ENCODE assay signal across 23 mouse cellular contexts in genomic region chr12:16817147-16817546, GRCm38 (mm10). TPM values are rescaled to one million over a fixed set of nuclear protein-coding genes. Genes with fewer than 3 reads are reported as not detected.
A peak's percentile ranks its signal among the peaks of the same experiment; 100 is the strongest.
DNase-seq lines count a peak whose midpoint lies in the region; ATAC-seq and TF ChIP-seq lines count a peak whose summit lies in the region.
"Had no signal": no experiment of that assay in that cellular context is flagged by ENCODE, and none has a peak within 500 bp of the region (broad histone marks: within the 10 kb centered on the region; RNA-seq: fewer than 3 reads in every experiment).

No protein-coding gene starts in this region.

- no peak for TF ChIP-seq CTCF in cerebellum, adult 2 months (IDR thresholded peaks at IDR 0.05; ENCODE audit: borderline replicate concordance, insufficient read depth, low read depth, low read length)
- no peak for TF ChIP-seq CTCF in heart, adult 2 months (IDR thresholded peaks at IDR 0.05)

- H3K9ac ChIP-seq in liver, embryonic 11.5 days (ENCODE audit: low read depth, low read length) = no peak overlapping the region
- no peak overlapping the region for H3K9ac ChIP-seq in liver, embryonic 13.5 days
- H3K9ac ChIP-seq in heart, adult 2 months (ENCODE audit: low read depth, low read length) = no peak overlapping the region
- H3K9ac ChIP-seq: embryonic facial prominence, embryonic 13.5 days; heart, embryonic 15.5 days; hindbrain, embryonic 15.5 days had no signal

- H3K9me3 ChIP-seq in liver, embryonic 11.5 days (ENCODE audit: control insufficient read depth, low read length) = no peaks in the 10 kb centered on the region
- H3K9me3 ChIP-seq in liver, embryonic 13.5 days (replicated peaks) = no peaks in the 10 kb centered on the region
- H3K9me3 ChIP-seq: embryonic facial prominence, embryonic 13.5 days; G1E; heart, embryonic 10.5 days; heart, embryonic 15.5 days; hindbrain, embryonic 15.5 days had no signal

- no peaks in the 10 kb centered on the region for H3K79me2 ChIP-seq in heart, adult 2 months (replicated peaks; ENCODE audit: control insufficient read depth, insufficient read depth, low read length)

- H3K4me3 ChIP-seq in cerebellum, adult 2 months (replicated peaks; ENCODE audit: insufficient read depth, low read depth, low read length) = no peak overlapping the region
- H3K4me3 ChIP-seq in liver, embryonic 11.5 days (ENCODE audit: low read depth, low read length) = no peak overlapping the region
- H3K4me3 ChIP-seq in liver, embryonic 13.5 days (replicated peaks) = no peak overlapping the region
- no peak overlapping the region for H3K4me3 ChIP-seq in heart, adult 2 months
- H3K4me3 ChIP-seq: embryonic facial prominence, embryonic 13.5 days; heart, embryonic 10.5 days; heart, embryonic 15.5 days; hindbrain, embryonic 15.5 days had no signal

- no peaks in the 10 kb centered on the region for H3K27me3 ChIP-seq in cerebellum, adult 2 months (ENCODE audit: control insufficient read depth, insufficient read depth, low read length)
- H3K27me3 ChIP-seq in liver, embryonic 11.5 days (replicated peaks; ENCODE audit: control insufficient read depth, insufficient read depth, low read length) = no peaks in the 10 kb centered on the region
- no peaks in the 10 kb centered on the region for H3K27me3 ChIP-seq in liver, embryonic 13.5 days
- no peaks in the 10 kb centered on the region for H3K27me3 ChIP-seq in heart, adult 2 months (ENCODE audit: control insufficient read depth, insufficient read depth, low read length)
- H3K27me3 ChIP-seq: embryonic facial prominence, embryonic 13.5 days; heart, embryonic 15.5 days; hindbrain, embryonic 15.5 days had no signal

- H3K36me3 ChIP-seq in liver, embryonic 11.5 days (ENCODE audit: control insufficient read depth, insufficient read depth, low read length) = peaks cover 33% of the 10 kb centered on the region
- H3K36me3 ChIP-seq in liver, embryonic 13.5 days = peaks cover 74% of the 10 kb centered on the region
- H3K36me3 ChIP-seq in heart, adult 2 months (ENCODE audit: control insufficient read depth, insufficient read depth, low read length) = peaks cover 4% of the 10 kb centered on the region

- no peak overlapping the region for H3K27ac ChIP-seq in cerebellum, adult 2 months (ENCODE audit: insufficient read depth, low read length)
- no peak overlapping the region for H3K27ac ChIP-seq in liver, embryonic 11.5 days (ENCODE audit: low read depth, low read length)
- no peak overlapping the region for H3K27ac ChIP-seq in liver, embryonic 13.5 days
- no peak overlapping the region for H3K27ac ChIP-seq in heart, adult 2 months
- H3K27ac ChIP-seq: embryonic facial prominence, embryonic 13.5 days; heart, embryonic 10.5 days; heart, embryonic 15.5 days; hindbrain, embryonic 15.5 days had no signal

- 88% methylated on average over 4 of the region's 4 CpGs for WGBS in cerebellum, adult 2 months
- WGBS in liver, embryonic 11.5 days = 73% methylated on average over 4 of the region's 4 CpGs
- 47% methylated on average over 4 of the region's 4 CpGs for WGBS in liver, embryonic 13.5 days (ENCODE audit: insufficient replicate concordance)
- 90% methylated on average over 4 of the region's 4 CpGs for WGBS in heart, adult 2 months

- 0 out of 2 replicates have a peak, but pooled peaks have one; percentile 47 for ATAC-seq in liver, embryonic 11.5 days (replicated peaks; ENCODE audit: low FRiP score)
- peak; percentile 65 for ATAC-seq in liver, embryonic 13.5 days (ENCODE audit: low read depth)
- peak; percentile 85 for ATAC-seq in megakaryocyte progenitor cell, adult 5-6 weeks (replicated peaks; ENCODE audit: poor library complexity)
- ATAC-seq: CD4-positive, CD25-positive, alpha-beta regulatory T cell, adult 4 months; forebrain, embryonic 14.5 days had no signal

- no peak overlapping the region for H3K4me2 ChIP-seq in liver, embryonic 11.5 days
- H3K4me2 ChIP-seq in liver, embryonic 13.5 days = no peak overlapping the region
- H3K4me2 ChIP-seq: embryonic facial prominence, embryonic 13.5 days; heart, embryonic 15.5 days; hindbrain, embryonic 15.5 days had no signal

- peaks cover 19% of the 10 kb centered on the region for H3K4me1 ChIP-seq in cerebellum, adult 2 months (ENCODE audit: control insufficient read depth, insufficient read depth, low read length)
- no peaks in the 10 kb centered on the region; the same call in 1 of the 2 replicates for H3K4me1 ChIP-seq in liver, embryonic 11.5 days (replicated peaks; ENCODE audit: control insufficient read depth, insufficient read depth, low read length)
- H3K4me1 ChIP-seq in liver, embryonic 13.5 days (replicated peaks) = peaks cover 20% of the 10 kb centered on the region
- peaks cover 2% of the 10 kb centered on the region; the same call in 1 of the 2 replicates for H3K4me1 ChIP-seq in heart, adult 2 months (ENCODE audit: control insufficient read depth, insufficient read depth, low read length)

- TF ChIP-seq EP300 in heart, adult 2 months (IDR thresholded peaks at IDR 0.05; ENCODE audit: insufficient read depth, low read depth, low read length) = no peak

- peak; percentile 1 for DNase-seq in cerebellum, adult 9-10 months
- no peak for DNase-seq in cerebellum, adult 2 months
- no peak for DNase-seq in liver, embryonic 11.5 days (ENCODE audit: low spot score)
- DNase-seq in liver = no peak
- no peak for DNase-seq in liver, embryonic 13.5 days
- DNase-seq in heart, adult 2 months = no peak
- DNase-seq in left cerebral cortex, postnatal 10 days (ENCODE audit: extremely low spot score in 1 of 2, low spot score in 2 of 2) = no peak
- DNase-seq: adrenal gland, postnatal 14 days; B cell, adult 2 months; cerebellum, adult 11-12 months; cerebellum, postnatal 14 days; gastrocnemius, postnatal 36 days; heart, adult 11 months; heart, postnatal 14 days had no signal

- intact Hi-C loops in heart, adult 2 months (cut with DNase I) = no loop called here
- intact Hi-C loops in left cerebral cortex, postnatal 10 days (cut with DNase I) = no loop called here

- no peak for TF ChIP-seq POLR2A in cerebellum, adult 2 months (IDR thresholded peaks at IDR 0.05; ENCODE audit: borderline replicate concordance, insufficient read depth, low read length)
- TF ChIP-seq POLR2A in heart, adult 2 months (IDR thresholded peaks at IDR 0.05; ENCODE audit: insufficient read depth, low read depth, low read length) = no peak

RNA-seq across cellular contexts. Expression of gene E2f6, which starts 6.4 kb away (rescaled TPM):
- polyA plus RNA-seq in cerebellum, adult 2 months (2012; rRNA removed) = 54.6 and 62.2 TPM in 2 replicates
- 42.7 and 49.0 TPM in 2 replicates for polyA plus RNA-seq in liver, embryonic 11.5 days (2014; fragmentation: Nextera tagmentation; extraction: Ambion mirVana)
- polyA plus RNA-seq in liver, embryonic 13.5 days (2015; fragmentation: Nextera tagmentation; extraction: Ambion mirVana) = 22.6 and 26.1 TPM in 2 replicates
- total RNA-seq in megakaryocyte progenitor cell, adult 5-6 weeks (2015) = 51.7 and 60.3 TPM in 2 replicates
- total RNA-seq in megakaryocyte progenitor cell, adult 5-6 weeks (2017) = 49.2 and 49.9 TPM in 2 replicates
- 10 to 100 TPM; 79.1 to 84.1 TPM for total RNA-seq in heart, adult 2 months (2021)
- 46.7 and 87.4 TPM in 2 replicates for polyA plus RNA-seq in heart, adult 2 months (2012; rRNA removed)
- 10 to 100 TPM; 22.0 to 22.8 TPM for total RNA-seq in left cerebral cortex, postnatal 10 days (2021)

RNA-seq across cellular contexts. Expression of gene Greb1, which starts 16.5 kb away (rescaled TPM):
- 1.1 and 1.4 TPM in 2 replicates for polyA plus RNA-seq in cerebellum, adult 2 months (2012; rRNA removed)
- polyA plus RNA-seq in liver, embryonic 11.5 days (2014; fragmentation: Nextera tagmentation; extraction: Ambion mirVana) = 4.3 and 5.5 TPM in 2 replicates
- polyA plus RNA-seq in liver, embryonic 13.5 days (2015; fragmentation: Nextera tagmentation; extraction: Ambion mirVana) = 0.61 and 0.68 TPM in 2 replicates
- total RNA-seq in megakaryocyte progenitor cell, adult 5-6 weeks (2015) = 0.02 TPM in 1 of 2 replicates, not detected in the other
- total RNA-seq in megakaryocyte progenitor cell, adult 5-6 weeks (2017) = 0.04 and 0.17 TPM in 2 replicates
- total RNA-seq in heart, adult 2 months (2021) = under 1 TPM; 0.25 to 0.39 TPM
- polyA plus RNA-seq in heart, adult 2 months (2012; rRNA removed) = 0.44 and 0.51 TPM in 2 replicates
- 1 to 10 TPM in 1 of 2 experiments, under 1 TPM in 1; 0.41 to 1.2 TPM for total RNA-seq in left cerebral cortex, postnatal 10 days (2021)
- total RNA-seq: hematopoietic stem cell, adult 5-6 weeks had no signal
- polyA plus RNA-seq: G1E had no signal
